Mouse (Mus musculus) forebrain, postnatal 0 days (tissue): ENCODE measurements around the gene Acsf2. TPM values are rescaled to one million over a fixed set of nuclear protein-coding genes. Genes with fewer than 3 reads are reported as not detected.

Experiments
- ATAC-seq: fragments of 200-750 bp; cut with Nextera tagmentation; 2 replicates; pipeline ENCODE4 v1.8.0; 2017; ENCODE audit warnings: mild to moderate bottlenecking, moderate library complexity
- DNase-seq: peaks from one replicate; pipeline ENCODE4 v3.0.0-alpha.2; 2015
- H3K27ac ChIP-seq: fragments of 300-500 bp; sonication (generic); 2 replicates; pipeline ENCODE4 v1.5.1; 2014; ENCODE audit warnings: low read depth, mild to moderate bottlenecking, antibody characterized with exemption, low read length, moderate library complexity, mixed read lengths
- H3K27me3 ChIP-seq: fragments of 300-500 bp; sonication (generic); 2 replicates; pipeline ENCODE4 v1.6.1; 2014; ENCODE audit warnings: mild to moderate bottlenecking, low read length, mixed read lengths; ENCODE audit not compliant: insufficient read depth
- H3K36me3 ChIP-seq: fragments of 300-500 bp; sonication (generic); 2 replicates; pipeline ENCODE4 v1.6.1; 2014; ENCODE audit warnings: mild to moderate bottlenecking, moderate library complexity; ENCODE audit not compliant: insufficient read depth
- H3K4me1 ChIP-seq: fragments of 300-500 bp; sonication (generic); 2 replicates; pipeline ENCODE4 v1.6.1; 2014; ENCODE audit warnings: antibody characterized with exemption; ENCODE audit not compliant: insufficient read depth
- H3K4me2 ChIP-seq: fragments of 300-500 bp; sonication (generic); 2 replicates; pipeline ENCODE4 v1.6.1; 2014; ENCODE audit warnings: low read depth, mild to moderate bottlenecking, moderate library complexity
- H3K4me3 ChIP-seq: fragments of 300-500 bp; sonication (generic); 2 replicates; pipeline ENCODE4 v1.5.1; 2014; ENCODE audit warnings: low read depth, low read length, mixed read lengths
- H3K9ac ChIP-seq: fragments of 300-500 bp; sonication (generic); 2 replicates; pipeline ENCODE4 v1.6.1; 2014; ENCODE audit warnings: mild to moderate bottlenecking
- H3K9me3 ChIP-seq: fragments of 300-500 bp; sonication (generic); 2 replicates; pipeline ENCODE4 v1.6.1; 2016; ENCODE audit warnings: low read length
- CTCF ChIP-seq: sonication (generic); IDR thresholded peaks from 2 replicates; pipeline ENCODE4 v1.5.1; 2016; ENCODE audit warnings: antibody characterized with exemption, control low read depth, low read depth
- WGBS: fragments of 180-500 bp; shearing (Covaris S2); extraction: QIAGEN DNeasy Blood & Tissue Kit; methylation state at CpG from one replicate; pipeline ENCODE4 v1.1.7; 2014; 5-methylcytosine and 5-hydroxymethylcytosine counted together
- polyA plus RNA-seq: library from polyadenylated mRNA; unstranded; fragments of >200 nt; fragmentation: Nextera tagmentation; extraction: Ambion mirVana; gene quantifications from 2 replicates; pipeline ENCODE4 v1.2.1, GENCODE M21; 2015
- total RNA-seq: library from RNA; depleted of rRNA; stranded (reverse); fragments of >200 nt; gene quantifications from 2 replicates; pipeline ENCODE4 v1.2.3, GENCODE M21; 2014

Acsf2 gene
- total and polyA plus RNA-seq, 2 experiments from 2014 or later: 1.6 to 4.3 TPM

DNA sequence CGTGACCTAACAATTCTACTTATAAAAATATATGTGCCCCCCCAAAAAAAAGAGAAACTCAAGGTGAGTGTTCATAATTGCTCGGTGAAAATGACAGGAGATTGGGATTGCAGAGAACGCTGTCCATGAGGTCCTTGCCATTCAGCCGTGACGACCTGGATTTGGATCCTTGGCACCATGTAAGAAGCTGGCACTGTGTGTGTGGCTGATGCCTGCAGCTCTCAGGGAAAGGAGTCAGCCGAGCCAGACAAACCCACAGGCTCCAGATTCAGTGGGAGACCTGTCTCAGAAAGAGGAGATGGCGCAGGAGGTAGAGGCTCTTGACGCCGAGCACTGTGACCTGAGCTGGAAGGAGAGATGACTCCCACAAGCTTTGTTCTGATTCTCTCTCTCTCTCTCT, 25.3 kb downstream of the Acsf2 start:
- Histone ChIP-seq H3K9me3 (no peaks in the 10 kb centered on the region), H3K36me3 (no peaks in the 10 kb centered on the region), H3K27ac (no peak overlapping the region), H3K4me1 (no peaks in the 10 kb centered on the region), H3K27me3 (no peaks in the 10 kb centered on the region), H3K4me3 (no peak overlapping the region), H3K9ac (no peak overlapping the region), H3K4me2 (no peak overlapping the region)
- DNase-seq: no peak
- WGBS: 84% methylated on average over 9 of the region's 9 CpGs
- ATAC-seq: no peak
- TF ChIP-seq CTCF: no peak

DNA sequence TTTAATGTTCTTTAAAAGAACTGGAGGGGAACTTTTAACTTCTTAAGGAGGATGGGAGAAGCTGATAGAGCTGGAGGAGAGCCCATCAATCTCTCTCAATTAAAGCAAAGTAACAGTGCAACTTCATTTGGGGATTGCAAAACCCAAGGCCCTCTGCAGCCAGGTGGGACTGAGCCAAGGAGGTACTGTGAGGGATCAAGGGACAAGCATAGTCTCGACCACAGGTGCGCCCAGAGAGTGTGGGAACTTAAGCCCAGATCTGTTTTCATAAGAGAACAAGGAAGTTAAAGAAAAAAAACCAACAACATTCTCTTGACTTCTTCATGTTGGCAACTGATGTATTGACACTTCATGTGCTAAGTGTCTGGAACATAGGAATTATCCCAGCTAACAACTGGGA, 26.6 kb downstream of the Acsf2 start:
- DNase-seq: no peak
- Histone ChIP-seq H3K4me3 (no peak overlapping the region), H3K9ac (no peak overlapping the region), H3K36me3 (no peaks in the 10 kb centered on the region), H3K9me3 (no peaks in the 10 kb centered on the region), H3K4me1 (no peaks in the 10 kb centered on the region), H3K27me3 (no peaks in the 10 kb centered on the region), H3K27ac (no peak overlapping the region), H3K4me2 (no peak overlapping the region)
- ATAC-seq: no peak
- no peak for TF ChIP-seq CTCF
- 88% methylated on average over 2 of the region's 2 CpGs for WGBS

DNA sequence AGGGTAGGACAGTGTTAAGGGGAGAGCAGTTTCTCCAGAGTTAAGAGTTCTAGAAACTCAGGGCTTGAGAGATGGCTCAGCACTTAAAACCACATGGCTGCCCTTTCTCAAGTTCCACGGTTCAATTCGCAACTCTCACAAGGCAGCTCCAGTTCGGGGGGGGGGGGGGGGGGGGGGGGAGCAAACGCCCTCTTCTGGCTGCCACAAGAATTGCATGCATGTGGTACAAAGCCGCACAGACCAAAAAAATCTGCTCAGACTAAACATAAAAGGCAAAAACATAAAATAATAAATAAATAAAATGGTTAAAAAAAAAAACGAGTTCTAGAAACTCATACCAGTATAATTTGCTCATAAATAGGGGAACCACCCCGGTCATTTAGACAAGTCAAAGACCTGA, 27.1 kb downstream of the Acsf2 start:
- no peak for TF ChIP-seq CTCF
- Histone ChIP-seq H3K9ac (no peak overlapping the region), H3K27ac (no peak overlapping the region), H3K4me2 (no peak overlapping the region), H3K4me3 (no peak overlapping the region), H3K4me1 (no peaks in the 10 kb centered on the region), H3K27me3 (no peaks in the 10 kb centered on the region), H3K9me3 (no peaks in the 10 kb centered on the region), H3K36me3 (no peaks in the 10 kb centered on the region)
- WGBS: 28% methylated on average over 5 of the region's 7 CpGs
- DNase-seq (no peak), ATAC-seq (no peak)

DNA sequence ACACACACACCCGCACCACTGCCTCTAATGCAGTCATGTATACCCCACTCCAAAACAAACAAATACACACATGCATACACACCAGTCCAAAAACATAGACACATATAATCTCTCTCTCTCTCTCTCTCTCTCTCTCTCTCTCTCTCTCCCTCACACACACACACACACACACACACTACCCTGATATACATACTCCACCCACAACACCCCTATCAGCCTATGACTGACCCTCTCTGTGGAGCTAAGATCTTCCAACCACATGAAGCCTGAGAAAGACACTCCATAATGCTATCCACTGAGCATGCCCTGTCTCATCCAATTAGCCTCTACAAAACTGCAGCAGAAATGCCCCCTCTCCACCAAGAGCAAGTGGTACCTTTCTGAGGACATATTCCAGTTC, 29.8 kb downstream of the Acsf2 start:
- 95% methylated on average over 1 of the region's 1 CpGs for WGBS
- Histone ChIP-seq H3K9me3 (no peaks in the 10 kb centered on the region), H3K36me3 (no peaks in the 10 kb centered on the region), H3K4me1 (no peaks in the 10 kb centered on the region), H3K27me3 (no peaks in the 10 kb centered on the region), H3K4me2 (no peak overlapping the region), H3K4me3 (no peak overlapping the region), H3K9ac (no peak overlapping the region), H3K27ac (no peak overlapping the region)
- DNase-seq: no peak
- TF ChIP-seq CTCF: no peak
- ATAC-seq: no peak

DNA sequence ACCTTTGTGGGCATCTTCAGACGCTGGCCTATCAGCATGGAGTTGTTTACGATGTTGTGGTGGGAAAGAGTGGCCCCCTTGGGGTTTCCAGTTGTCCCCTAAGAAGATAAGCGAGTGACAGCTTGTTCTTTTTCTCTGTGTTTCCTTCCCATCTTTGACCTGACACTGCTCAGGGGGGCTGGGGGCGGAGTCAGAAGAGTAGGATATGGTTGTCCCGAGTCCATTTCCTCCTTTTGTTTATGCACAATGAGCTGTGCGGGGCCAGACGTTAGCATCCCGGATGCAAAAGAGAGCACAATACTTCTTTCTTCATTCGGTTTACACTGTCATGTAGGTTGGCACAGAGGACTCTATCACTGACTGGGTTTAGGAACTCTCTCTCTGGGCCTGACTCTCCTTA, 31.1 kb downstream of the Acsf2 start:
- no peak overlapping the region for H3K4me3 ChIP-seq
- DNase-seq: no peak
- H3K9me3 ChIP-seq: no peaks in the 10 kb centered on the region
- H3K27me3 ChIP-seq: no peaks in the 10 kb centered on the region
- 51% methylated on average over 9 of the region's 9 CpGs for WGBS
- H3K36me3 ChIP-seq: no peaks in the 10 kb centered on the region
- TF ChIP-seq CTCF: no peak
- H3K27ac ChIP-seq: no peak overlapping the region
- H3K9ac ChIP-seq: no peak overlapping the region
- ATAC-seq: no peak
- H3K4me2 ChIP-seq: no peak overlapping the region
- no peaks in the 10 kb centered on the region for H3K4me1 ChIP-seq

DNA sequence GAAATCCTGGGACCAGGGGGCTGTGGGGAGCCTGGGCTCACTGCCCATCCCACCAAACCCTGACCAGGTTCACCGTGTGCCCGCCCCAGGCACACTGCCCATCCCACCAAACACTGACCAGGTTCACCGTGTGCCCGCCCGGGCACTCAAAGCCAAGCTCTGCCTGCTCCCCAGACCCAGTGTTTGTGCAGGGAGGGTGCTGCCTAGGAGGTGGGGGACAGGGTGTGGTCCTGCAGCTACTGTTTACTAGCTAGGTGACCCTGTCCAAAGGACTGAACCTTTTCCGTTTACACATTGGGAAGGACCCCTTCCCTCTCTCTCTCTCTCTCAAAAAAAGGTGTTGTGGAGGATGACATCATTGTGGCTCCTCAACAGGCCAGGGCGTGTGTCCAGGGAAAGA, 34.3 kb downstream of the Acsf2 start:
- ATAC-seq (no peak), DNase-seq (no peak)
- no peak overlapping the region for H3K9ac ChIP-seq
- no peak overlapping the region for H3K27ac ChIP-seq
- H3K4me1 ChIP-seq: peaks cover 6% of the 10 kb centered on the region; the same call in 1 of the 2 replicates
- TF ChIP-seq CTCF: no peak
- H3K4me2 ChIP-seq: no peak overlapping the region
- 88% methylated on average over 7 of the region's 7 CpGs for WGBS
- H3K36me3 ChIP-seq: no peaks in the 10 kb centered on the region
- no peak overlapping the region for H3K4me3 ChIP-seq
- no peaks in the 10 kb centered on the region for H3K9me3 ChIP-seq
- no peaks in the 10 kb centered on the region for H3K27me3 ChIP-seq

DNA sequence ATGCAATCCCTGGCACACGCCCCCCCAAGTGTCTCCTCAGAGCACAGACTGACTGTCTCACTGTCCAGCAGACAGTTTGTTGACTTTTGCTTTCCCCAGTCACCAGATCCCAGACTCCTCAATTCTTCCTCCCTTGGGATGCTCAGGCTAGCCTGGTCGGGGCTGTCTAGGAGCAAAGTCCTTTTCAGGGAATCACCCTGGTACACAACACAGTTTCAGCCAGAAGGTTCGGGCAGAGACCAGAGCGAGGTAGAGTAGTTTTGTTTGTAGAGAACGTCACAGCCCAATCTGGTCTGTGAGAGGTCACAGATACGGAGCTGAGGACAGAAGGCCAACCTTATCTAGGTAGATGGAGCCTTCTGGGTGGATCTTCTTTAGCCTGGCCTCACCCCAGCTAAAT, 35.1 kb downstream of the Acsf2 start:
- Histone ChIP-seq H3K4me3 (no peak overlapping the region), H3K4me2 (no peak overlapping the region), H3K9ac (no peak overlapping the region), H3K27me3 (no peaks in the 10 kb centered on the region), H3K9me3 (no peaks in the 10 kb centered on the region), H3K4me1 (peaks cover 6% of the 10 kb centered on the region; the same call in 1 of the 2 replicates), H3K36me3 (no peaks in the 10 kb centered on the region), H3K27ac (no peak overlapping the region)
- DNase-seq: no peak
- 85% methylated on average over 6 of the region's 6 CpGs for WGBS
- ATAC-seq: no peak
- TF ChIP-seq CTCF: no peak

DNA sequence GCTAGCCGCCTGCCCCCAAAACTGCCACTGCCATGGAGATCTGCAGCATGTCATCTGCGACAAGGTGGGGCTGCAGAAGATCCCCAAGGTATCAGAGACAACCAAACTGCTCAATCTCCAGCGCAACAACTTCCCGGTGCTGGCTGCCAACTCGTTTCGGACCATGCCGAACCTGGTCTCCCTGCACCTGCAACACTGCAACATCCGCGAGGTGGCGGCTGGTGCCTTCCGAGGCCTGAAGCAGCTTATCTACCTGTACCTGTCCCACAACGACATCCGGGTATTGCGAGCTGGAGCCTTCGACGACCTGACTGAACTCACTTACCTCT, 36.6 kb downstream of the Acsf2 start:
- Histone ChIP-seq H3K9me3 (no peaks in the 10 kb centered on the region), H3K4me3 (peak overlapping the region; percentile 22), H3K27me3 (no peaks in the 10 kb centered on the region), H3K4me1 (peaks cover 6% of the 10 kb centered on the region; the same call in 1 of the 2 replicates), H3K9ac (0 out of 2 replicates have a peak overlapping the region, but pooled peaks have one; percentile 10), H3K27ac (no peak overlapping the region), H3K36me3 (no peaks in the 10 kb centered on the region), H3K4me2 (peak overlapping the region; percentile 42)
- no peak for TF ChIP-seq CTCF
- no peak for DNase-seq
- ATAC-seq: no peak; the same call in 1 of the 2 replicates
- WGBS: 14% methylated on average over 16 of the region's 16 CpGs
